Mouse (Mus musculus) bone marrow macrophage, adult 2 months (primary cell): Measurements from ENCODE around the gene Ppp1r35.

Experiments used
- CTCF ChIP-seq: IDR thresholded peaks from 2 replicates; pipeline ENCODE4 v1.5.1; 2012; ENCODE audit warnings: low read depth, mild to moderate bottlenecking, low read length, moderate library complexity
- POLR2A ChIP-seq: IDR thresholded peaks from 2 replicates; pipeline ENCODE4 v1.6.1; 2012; ENCODE audit warnings: mild to moderate bottlenecking, low read depth, low read length, borderline replicate concordance

DNA sequence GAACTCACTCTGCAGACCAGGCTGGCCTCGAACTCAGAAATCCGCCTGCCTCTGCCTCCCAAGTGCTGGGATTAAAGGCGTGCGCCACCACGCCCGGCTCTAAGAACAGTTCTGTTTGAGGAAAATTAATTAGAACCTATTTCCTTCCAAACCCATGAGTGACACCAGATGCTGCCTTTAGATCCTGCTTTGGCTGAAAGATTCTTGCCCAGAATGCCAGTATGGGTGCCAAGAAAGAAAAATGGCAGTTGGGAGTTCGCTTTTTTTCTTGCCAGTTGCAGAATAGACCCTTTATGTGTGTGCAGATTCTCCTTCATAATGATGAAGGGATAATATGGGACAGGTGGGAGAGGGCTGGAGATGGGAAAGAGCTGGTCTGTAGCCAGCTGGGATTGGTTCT is 34.5 kb upstream of the Ppp1r35 start:
- TF ChIP-seq CTCF (no peak), POLR2A (no peak)
